Mouse (Mus musculus) neutrophil, adult 5-6 weeks (primary cell): ENCODE measurements around the gene Scube1. TPM values are rescaled to one million over a fixed set of nuclear protein-coding genes. Genes with fewer than 3 reads are reported as not detected.
A peak's percentile ranks its signal among the peaks of the same experiment; 100 is the strongest.

Experiments used
- ATAC-seq: fragments of 151-379, 151-347 bp; 2 replicates; pipeline ENCODE4 v1.8.0; 2017; ENCODE audit warnings: mild to moderate bottlenecking, moderate TSS enrichment; ENCODE audit not compliant: insufficient number of reproducible peaks, poor library complexity, low FRiP score, severe bottlenecking; ENCODE audit errors: extremely low read depth
- total RNA-seq: library from RNA; stranded (forward); fragments of 200-1000 nt; gene quantifications from 2 replicates; pipeline ENCODE4 v1.2.3, GENCODE M21; 2017

Gene Scube1
- total RNA-seq, 1 experiment from 2014 or later: not detected

GRCm38 (mm10) chr15:83575543-83575942, 149.3 kb downstream of the Scube1 start:
- no peak for ATAC-seq

- no peak for ATAC-seq
Observed at GRCm38 (mm10) chr15:83574731-83575351, 150.0 kb downstream of the Scube1 start.

- no peak for ATAC-seq
Observed at GRCm38 (mm10) chr15:83573606-83574005, 151.2 kb downstream of the Scube1 start.

- ATAC-seq: no peak
Observed at GRCm38 (mm10) chr15:83572132-83572531, 152.7 kb downstream of the Scube1 start.

- no peak for ATAC-seq
Observed at GRCm38 (mm10) chr15:83571636-83572035, 153.2 kb downstream of the Scube1 start.

GRCm38 (mm10) chr15:83570641-83571040, 154.2 kb downstream of the Scube1 start:
- peak; percentile 25; the same call in 1 of the 2 replicates for ATAC-seq

GRCm38 (mm10) chr15:83569682-83570081, 155.1 kb downstream of the Scube1 start:
- ATAC-seq: no peak

GRCm38 (mm10) chr15:83568544-83568943, 156.3 kb downstream of the Scube1 start:
- ATAC-seq: no peak

GRCm38 (mm10) chr15:83567728-83568127, 157.1 kb downstream of the Scube1 start:
- ATAC-seq: no peak

- no peak for ATAC-seq
Observed at GRCm38 (mm10) chr15:83566006-83566405, 158.8 kb downstream of the Scube1 start.

GRCm38 (mm10) chr15:83565434-83565833, 159.4 kb downstream of the Scube1 start:
- no peak for ATAC-seq

GRCm38 (mm10) chr15:83563857-83564651, 160.8 kb downstream of the Scube1 start:
- peak; percentile 39 for ATAC-seq

- ATAC-seq: peak; percentile 30
Observed at GRCm38 (mm10) chr15:83563327-83563856, 161.4 kb downstream of the Scube1 start, which contains the start of the genes Tspo and Mcat. TSS of gene Tspo (plus strand) at chr15:83563592. TSS of gene Mcat (minus strand) at chr15:83563787.

- peak; percentile 63 for ATAC-seq
Observed at GRCm38 (mm10) chr15:83562626-83563270, 162.1 kb downstream of the Scube1 start.

- no peak for ATAC-seq
Observed at GRCm38 (mm10) chr15:83560941-83561477, 163.8 kb downstream of the Scube1 start.

- peak; percentile 74 for ATAC-seq
Observed at GRCm38 (mm10) chr15:83555161-83555974, 169.5 kb downstream of the Scube1 start.
